Mouse (Mus musculus) B cell, adult 67 days (primary cell): ENCODE data around the gene Wdr46. TPM values are rescaled to one million over a fixed set of nuclear protein-coding genes. Genes with fewer than 3 reads are reported as not detected.

Experiments used
- total RNA-seq, 2 experiments: library from RNA; stranded (reverse); gene quantifications; 4 replicates each; pipeline ENCODE4 v1.2.4; 2023

The Wdr46 gene
- total RNA-seq = 10 to 100 TPM; 40.2 to 41.2 TPM

DNA sequence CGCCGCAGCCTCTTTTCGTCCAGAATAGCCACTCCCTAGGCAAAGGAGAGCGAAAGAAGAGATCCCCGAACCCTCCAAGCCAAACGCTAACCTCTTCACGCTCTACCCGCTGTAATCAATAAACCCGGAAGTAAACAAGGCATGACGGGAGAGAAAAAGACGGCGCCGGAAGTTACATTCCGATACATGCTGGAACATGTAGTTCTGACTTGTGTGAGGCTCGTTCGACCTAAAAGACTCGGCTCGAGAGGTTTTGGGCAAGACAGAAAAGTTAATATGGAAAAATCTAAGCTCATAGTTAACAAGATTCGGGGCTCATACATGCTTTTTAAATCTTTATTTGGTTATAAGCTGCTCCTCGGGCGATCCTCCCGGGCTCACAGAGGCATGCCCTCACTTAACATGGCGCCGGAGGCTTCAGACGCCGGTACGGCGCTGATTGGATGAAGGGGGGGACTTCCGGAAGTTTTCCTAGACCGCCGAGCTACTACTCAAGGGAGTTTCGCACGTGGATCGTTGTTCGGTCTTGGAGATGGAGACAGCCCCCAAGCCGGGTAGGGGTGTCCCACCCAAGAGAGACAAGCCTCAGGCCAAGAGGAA is at the start of gene Wdr46, which contains the start of gene Pfdn6:
TSS of gene Wdr46 (plus strand) at position 455 of the 600 bp plus-strand sequence.
TSS of gene Pfdn6 (minus strand) at position 138 of the 600 bp plus-strand sequence.

GRCm38 (mm10) chr17:33904835-33905234 is 35.6 kb upstream of the Wdr46 start, which contains the start of gene Platr17:
Platr17 (plus strand) TSS chr17:33905135.

DNA sequence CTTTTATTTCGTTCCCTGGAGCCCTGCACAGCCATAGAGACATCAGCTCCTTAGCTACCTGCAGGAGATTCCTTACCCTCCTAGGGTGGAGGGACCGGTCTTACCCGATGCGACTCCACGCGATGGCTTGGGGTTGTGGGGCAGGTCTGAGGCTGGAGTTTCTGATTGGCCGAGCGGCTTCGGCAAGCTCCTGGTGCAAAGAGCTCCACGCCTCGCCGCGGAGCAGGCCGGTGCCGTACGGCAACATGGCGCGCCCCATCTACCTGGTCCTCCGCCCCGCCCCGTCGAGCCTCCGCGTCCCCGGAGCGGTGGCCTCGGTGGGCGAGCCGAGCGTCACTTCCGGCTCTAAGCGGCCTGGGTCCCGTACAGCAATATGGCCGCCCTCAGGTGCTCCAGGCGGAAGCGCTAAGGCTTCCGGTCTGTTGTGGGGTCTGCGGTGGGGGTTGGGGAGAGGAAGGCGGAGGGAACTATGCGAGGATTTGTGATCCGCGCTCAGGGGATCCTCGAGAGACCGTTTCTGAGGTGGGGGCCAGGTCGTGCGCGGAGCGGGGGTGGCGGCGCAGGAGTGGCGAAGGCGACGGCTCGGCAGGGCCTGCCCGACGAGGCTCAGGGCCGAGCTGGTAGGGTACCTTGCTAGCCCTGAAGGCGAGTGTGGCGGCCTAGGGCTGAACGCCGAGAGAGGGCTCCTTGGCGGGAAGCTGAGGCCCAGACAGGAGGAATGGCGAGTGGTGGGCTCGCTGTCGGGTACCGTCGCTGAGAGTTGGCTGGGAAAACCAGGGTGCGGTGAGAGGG is 31.2 kb upstream of the Wdr46 start, which contains the start of gene Daxx:
TSS of gene Daxx (plus strand) at position 338 of the 792 bp plus-strand sequence.

DNA sequence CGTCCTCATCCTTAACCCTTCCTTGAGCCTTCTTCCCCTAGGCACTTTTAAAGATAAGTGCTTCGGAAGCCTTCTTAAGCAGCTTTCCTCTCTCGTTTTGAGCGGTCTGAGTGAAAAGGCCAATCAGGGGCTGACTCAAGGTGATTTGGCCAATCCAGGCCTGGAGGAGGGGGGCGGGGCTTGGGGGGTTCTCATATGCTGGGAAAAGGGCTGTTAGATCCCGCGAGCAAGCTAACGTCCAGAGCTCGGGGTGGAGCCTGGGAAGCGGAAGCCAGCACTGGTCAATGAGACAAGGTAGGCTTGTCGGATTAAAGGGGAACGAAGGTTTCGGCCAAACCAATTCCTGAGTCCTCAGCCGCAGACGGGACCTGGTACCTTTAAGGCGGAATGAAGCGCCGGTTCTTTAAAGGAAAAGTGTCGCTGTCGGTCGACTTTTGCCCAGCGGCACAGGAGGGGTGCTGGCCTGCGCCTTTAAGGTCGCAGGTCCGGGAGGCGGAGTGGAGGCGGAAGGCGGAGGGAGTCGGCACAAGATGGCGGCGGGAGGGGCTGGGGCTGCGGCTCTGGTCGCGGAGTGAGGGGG is 24.7 kb upstream of the Wdr46 start, which contains the start of the genes Tapbp and Zbtb22:
TSS of gene Tapbp (plus strand) at position 229 of the 580 bp plus-strand sequence.
TSS of gene Zbtb22 (plus strand) at position 234 of the 580 bp plus-strand sequence.

DNA sequence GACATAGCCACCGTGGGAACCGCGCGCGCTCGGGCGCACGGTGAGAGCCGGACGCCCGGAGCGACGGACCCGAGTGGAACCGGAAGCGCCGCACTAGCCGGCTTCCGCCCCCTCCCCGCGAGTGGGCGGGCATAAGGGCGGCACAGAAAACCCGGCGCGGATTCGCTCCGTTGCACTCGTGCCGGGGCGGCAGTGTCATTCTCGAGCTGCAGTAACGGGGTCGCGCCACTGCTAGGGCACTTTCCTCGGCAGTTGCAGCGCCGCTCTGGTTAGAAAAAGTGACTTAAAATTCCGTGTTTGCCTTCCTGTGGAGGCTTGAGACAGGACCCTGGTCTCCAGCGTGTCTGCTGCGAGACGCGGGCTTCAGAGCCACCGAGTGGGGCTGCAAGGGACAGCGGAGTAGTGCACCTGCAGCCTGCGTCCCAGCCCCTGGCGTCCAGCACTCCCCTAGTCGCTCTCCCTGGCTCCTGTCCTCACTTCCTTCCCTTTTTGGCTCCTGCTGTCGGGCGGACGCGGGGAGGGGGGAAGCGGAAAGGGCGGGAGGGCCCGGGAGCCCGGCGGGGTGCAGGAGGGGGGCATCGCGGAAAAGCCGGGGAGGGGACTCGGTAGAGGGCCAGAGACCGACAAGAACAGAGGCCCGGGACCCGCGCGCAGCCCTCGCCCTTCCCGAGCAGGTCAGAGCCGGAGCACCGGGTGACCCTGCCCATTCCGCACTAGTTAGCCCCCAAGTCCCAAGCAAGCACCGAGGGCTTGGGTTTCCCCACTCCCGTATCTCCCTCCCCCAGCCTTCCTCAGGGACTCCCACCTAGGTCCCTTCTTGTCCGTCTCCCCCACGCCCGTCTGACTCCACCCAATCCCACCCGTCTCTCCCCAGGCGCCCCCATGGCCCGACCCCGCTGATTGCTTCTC is 10.8 kb upstream of the Wdr46 start, which contains the start of gene Rgl2:
TSS of gene Rgl2 (plus strand) at position 173 of the 909 bp plus-strand sequence.

DNA sequence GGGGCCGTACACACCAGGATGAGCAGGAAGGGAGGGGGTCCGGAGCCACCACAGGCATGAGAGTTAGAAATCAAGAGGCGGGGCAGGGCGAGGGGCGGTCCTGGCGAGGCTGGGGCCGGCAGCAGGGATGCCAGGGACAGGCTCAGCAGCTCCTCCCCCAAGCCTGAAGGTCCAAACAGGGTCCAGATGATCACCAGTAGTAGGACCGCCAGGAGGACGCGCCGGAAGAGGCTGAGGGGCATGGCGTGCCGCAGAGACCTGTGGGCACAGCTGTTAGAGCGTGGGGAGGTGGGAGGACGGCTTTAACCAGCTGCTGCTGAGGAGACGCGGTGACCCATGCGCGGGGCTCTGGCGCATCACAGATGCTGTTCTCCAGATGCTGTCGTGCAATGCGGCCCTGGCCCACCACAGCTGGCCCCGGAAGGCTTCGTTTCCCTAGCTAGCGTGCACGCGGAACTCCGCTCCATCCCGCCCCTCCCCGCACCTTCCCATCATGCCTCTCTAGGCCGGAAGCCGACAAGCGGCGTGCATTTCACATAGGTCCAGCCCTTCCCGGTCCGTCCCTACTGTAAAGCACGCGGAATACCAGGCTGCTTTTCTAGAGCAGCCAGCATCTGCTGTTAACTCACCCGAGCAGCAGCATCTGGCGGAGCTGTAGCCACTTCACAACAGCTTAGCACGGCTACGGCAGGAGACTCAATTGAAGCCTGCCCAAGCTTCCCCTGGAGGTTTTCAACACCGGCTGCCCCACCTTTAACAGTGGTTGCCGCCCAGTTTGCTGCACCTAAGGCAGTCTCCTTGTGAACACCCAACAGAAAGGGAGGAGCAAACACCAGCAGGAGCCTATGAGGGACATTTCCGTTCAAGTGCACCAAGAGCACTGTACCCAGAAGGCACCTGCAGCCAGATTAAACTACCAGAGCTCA is 10.8 kb downstream of the Wdr46 start, which contains the start of gene B3galt4:
TSS of gene B3galt4 (minus strand) at position 468 of the 926 bp plus-strand sequence.

GRCm38 (mm10) chr17:33955555-33956214 is 15.2 kb downstream of the Wdr46 start, which contains the start of the genes Vps52 and Rps18:
Vps52 (plus strand) TSS chr17:33955812.
Rps18 (minus strand) TSS chr17:33956001.

Other genes starting within 250 kb of the Wdr46 start
- gene March2, start 222.0 kb upstream of the Wdr46 start, total RNA-seq = 10 to 100 TPM; 46.9 to 54.2 TPM
- 100 to 1,000 TPM; 199 to 206 TPM for gene Rab11b, start 180.1 kb upstream of the Wdr46 start, total RNA-seq
- gene Angptl4, start 158.8 kb upstream of the Wdr46 start, total RNA-seq = under 1 TPM in 1 of 2 experiments, not detected in 1; 0.15 TPM
- 1 to 10 TPM in 1 of 2 experiments, under 1 TPM in 1; 0.74 to 3.9 TPM for gene Kank3, start 130.1 kb upstream of the Wdr46 start, total RNA-seq
- 1,000 to 10,000 TPM; 3,497 to 3,557 TPM for gene Rps28, start 116.1 kb upstream of the Wdr46 start, total RNA-seq
- gene Ndufa7, start 116.1 kb upstream of the Wdr46 start, total RNA-seq = 100 to 1,000 TPM; 143 to 152 TPM
- gene Cd320, start 97.6 kb upstream of the Wdr46 start, total RNA-seq = 1 to 10 TPM; 4.5 to 7.4 TPM
- not detected for gene Gm7029, start 66.8 kb upstream of the Wdr46 start, total RNA-seq
- gene Kifc1, start 50.0 kb upstream of the Wdr46 start, total RNA-seq = 1 to 10 TPM; 3.7 to 4.7 TPM
- gene Platr17, start 35.5 kb upstream of the Wdr46 start, total RNA-seq = under 1 TPM; 0.74 to 0.96 TPM
- gene Daxx, start 31.2 kb upstream of the Wdr46 start, total RNA-seq = 10 to 100 TPM; 56.7 to 66.7 TPM
- 100 to 1,000 TPM; 452 to 506 TPM for gene Tapbp, start 24.8 kb upstream of the Wdr46 start, total RNA-seq
- gene Zbtb22, start 24.8 kb upstream of the Wdr46 start, total RNA-seq = 10 to 100 TPM; 34.9 to 41.2 TPM
- 100 to 1,000 TPM; 191 to 196 TPM for gene Rgl2, start 11.1 kb upstream of the Wdr46 start, total RNA-seq
- 10 to 100 TPM; 62.1 to 66.8 TPM for gene Pfdn6, start 317 bp upstream of the Wdr46 start, total RNA-seq
- gene B3galt4, start 10.8 kb downstream of the Wdr46 start, total RNA-seq = 1 to 10 TPM; 6.1 to 7.1 TPM
- gene Vps52, start 15.2 kb downstream of the Wdr46 start, total RNA-seq = 10 to 100 TPM; 95.0 to 95.1 TPM
- 1,000 to 10,000 TPM; 1,402 to 1,461 TPM for gene Rps18, start 15.3 kb downstream of the Wdr46 start, total RNA-seq
- 1,000 to 10,000 TPM; 2,757 to 2,769 TPM for gene H2-K1, start 59.7 kb downstream of the Wdr46 start, total RNA-seq
- gene Ring1, start 84.0 kb downstream of the Wdr46 start, total RNA-seq = 10 to 100 TPM; 35.8 to 40.6 TPM
- gene H2-Ke6, start 87.4 kb downstream of the Wdr46 start, total RNA-seq = 100 to 1,000 TPM; 145 to 161 TPM
- 10 to 100 TPM; 81.1 to 92.0 TPM for gene Slc39a7, start 91.0 kb downstream of the Wdr46 start, total RNA-seq
- 100 to 1,000 TPM; 119 to 129 TPM for gene Rxrb, start 91.2 kb downstream of the Wdr46 start, total RNA-seq
- gene Col11a2, start 98.8 kb downstream of the Wdr46 start, total RNA-seq = 1 to 10 TPM; 9.3 to 9.6 TPM
- gene H2-Oa, start 151.7 kb downstream of the Wdr46 start, total RNA-seq = 100 to 1,000 TPM; 208 to 232 TPM
- gene H2-DMa, start 178.9 kb downstream of the Wdr46 start, total RNA-seq = 100 to 1,000 TPM; 579 to 585 TPM
- 100 to 1,000 TPM; 526 to 537 TPM for gene Brd2, start 182.0 kb downstream of the Wdr46 start, total RNA-seq
- gene H2-DMb2, start 202.6 kb downstream of the Wdr46 start, total RNA-seq = 1,000 to 10,000 TPM; 1,421 to 1,463 TPM
- gene H2-DMb1, start 212.4 kb downstream of the Wdr46 start, total RNA-seq = 100 to 1,000 TPM; 605 to 615 TPM
- gene Tap1, start 246.9 kb downstream of the Wdr46 start, total RNA-seq = 100 to 1,000 TPM; 143 to 169 TPM
- gene Psmb9, start 247.1 kb downstream of the Wdr46 start, total RNA-seq = 100 to 1,000 TPM in 1 of 2 experiments, 10 to 100 TPM in 1; 96.9 to 120 TPM